Mouse (Mus musculus): ENCODE measurements around the gene Igsf21. TPM values are rescaled to one million over a fixed set of nuclear protein-coding genes. Genes with fewer than 3 reads are reported as not detected.

Igsf21 gene
- polyA plus RNA-seq, 1 experiment from 2014 or later = 109 TPM

DNA sequence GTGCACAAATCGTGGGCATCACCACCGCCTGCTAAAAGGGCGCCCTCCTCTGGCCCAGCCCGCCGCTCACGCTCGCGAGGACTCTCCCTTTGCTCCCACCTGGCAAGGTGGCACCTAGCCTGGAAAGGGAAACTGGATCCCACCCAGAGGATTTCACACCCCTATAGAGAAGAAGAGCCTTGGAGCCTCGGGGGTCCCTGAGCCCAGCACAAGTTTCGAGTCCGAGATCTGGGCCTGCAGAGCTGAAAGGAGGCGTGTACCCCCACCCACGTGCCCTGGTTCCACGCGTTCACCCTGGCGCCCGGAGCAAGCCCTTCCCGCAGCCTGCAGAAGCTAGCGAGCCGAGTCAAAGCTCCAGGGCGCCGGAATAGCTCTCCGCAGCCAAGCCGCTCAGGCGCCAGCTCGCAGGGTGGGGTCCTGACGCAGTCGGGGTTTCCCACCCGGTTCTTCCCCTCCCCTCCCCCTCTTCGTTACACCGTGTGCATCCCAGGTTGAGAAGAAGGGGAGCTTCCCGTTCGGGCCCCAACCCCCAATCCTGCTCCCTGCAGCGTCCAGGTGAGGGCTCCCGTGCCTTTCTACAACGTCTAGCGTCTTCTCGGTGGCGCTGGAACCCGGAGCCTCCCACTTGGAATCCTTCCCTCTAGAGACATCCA is 2.3 kb downstream of the Igsf21 start:
- 1% methylated on average over 38 of the region's 40 CpGs for WGBS
- Histone ChIP-seq H3K4me1 (ENCODE audit: control insufficient read depth, insufficient read depth, low read depth, low read length) (peaks cover 30% of the 10 kb centered on the region), H3K27ac (ENCODE audit: low read depth, low read length) (no peak overlapping the region; the same call in 1 of the 2 replicates)

DNA sequence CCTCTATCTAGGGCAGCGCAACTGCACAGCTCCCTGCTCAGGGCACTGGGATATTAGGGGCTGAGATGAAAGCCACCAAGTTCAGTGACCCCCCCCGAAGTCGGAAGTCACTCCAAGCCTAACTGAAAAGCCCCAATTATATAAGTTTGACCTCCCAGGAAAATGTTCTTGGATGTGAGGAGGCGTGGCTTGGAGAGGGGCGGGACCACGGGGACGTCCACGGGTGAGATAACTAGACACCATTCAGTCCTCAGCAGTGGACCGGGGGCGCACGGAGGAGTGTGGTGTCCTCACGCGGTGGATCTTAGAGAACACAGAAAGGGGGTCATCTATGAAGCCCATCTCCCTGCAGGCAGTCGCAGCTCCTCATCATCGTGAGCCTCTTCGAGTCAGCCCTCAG is 3.4 kb downstream of the Igsf21 start:
- Histone ChIP-seq H3K36me3 (ENCODE audit: control insufficient read depth, insufficient read depth, low read length) (no peaks in the 10 kb centered on the region), H3K4me3 (ENCODE audit: low read length) (peak overlapping the region; percentile 77), H3K4me2 (ENCODE audit: low read length) (peak overlapping the region; percentile 80), H3K9ac (ENCODE audit: low read depth, low read length) (no peak overlapping the region), H3K4me1 (ENCODE audit: control insufficient read depth, insufficient read depth, low read depth, low read length) (peaks cover 27% of the 10 kb centered on the region), H3K27me3 (replicated peaks; ENCODE audit: control insufficient read depth, insufficient read depth, low read length) (peaks cover 4% of the 10 kb centered on the region; the same call in 1 of the 2 replicates), H3K9me3 (ENCODE audit: control insufficient read depth, low read length) (no peaks in the 10 kb centered on the region), H3K27ac (ENCODE audit: low read depth, low read length) (no peak overlapping the region)
- no peak for ATAC-seq
- 17% methylated on average over 16 of the region's 16 CpGs for WGBS

More for the DNA sequence above, 2.3 kb downstream of the Igsf21 start:
- peaks cover 4% of the 10 kb centered on the region; the same call in 1 of the 2 replicates for H3K27me3 ChIP-seq (replicated peaks; ENCODE audit: control insufficient read depth, insufficient read depth, low read length)
- H3K9me3 ChIP-seq (ENCODE audit: control insufficient read depth, low read length) = no peaks in the 10 kb centered on the region
- H3K4me3 ChIP-seq (ENCODE audit: low read length) = peak overlapping the region; percentile 77
- H3K36me3 ChIP-seq (ENCODE audit: control insufficient read depth, insufficient read depth, low read length) = no peaks in the 10 kb centered on the region
- ATAC-seq = no peak
- H3K4me2 ChIP-seq (ENCODE audit: low read length) = peak overlapping the region; percentile 80
- peak overlapping the region; percentile 53 for H3K9ac ChIP-seq (ENCODE audit: low read depth, low read length)

DNA sequence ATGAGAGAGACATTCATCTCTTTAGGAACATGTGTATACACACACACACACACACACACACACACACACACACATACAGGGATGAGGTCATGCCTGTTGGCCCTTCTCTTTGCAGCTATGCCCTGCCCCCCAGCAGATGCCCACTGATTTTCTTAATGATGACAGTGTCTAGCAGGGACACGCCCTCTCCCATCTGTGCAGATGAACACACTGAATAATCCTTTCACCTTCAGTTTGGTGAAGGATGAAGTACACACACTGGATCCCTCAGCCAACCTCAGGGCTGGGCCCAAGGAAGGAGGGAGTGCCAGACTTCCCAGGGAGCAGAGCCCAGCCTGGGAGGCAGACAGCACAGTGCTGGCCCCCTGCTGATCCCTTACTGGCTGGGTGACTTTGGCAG is 4.3 kb downstream of the Igsf21 start:
- no peak overlapping the region for H3K4me3 ChIP-seq (ENCODE audit: low read length)
- H3K9ac ChIP-seq (ENCODE audit: low read depth, low read length) = no peak overlapping the region
- H3K4me2 ChIP-seq (ENCODE audit: low read length) = no peak overlapping the region
- H3K4me1 ChIP-seq (ENCODE audit: control insufficient read depth, insufficient read depth, low read depth, low read length) = peaks cover 32% of the 10 kb centered on the region
- 57% methylated on average over 1 of the region's 1 CpGs for WGBS
- no peaks in the 10 kb centered on the region for H3K36me3 ChIP-seq (ENCODE audit: control insufficient read depth, insufficient read depth, low read length)
- H3K9me3 ChIP-seq (ENCODE audit: control insufficient read depth, low read length) = no peaks in the 10 kb centered on the region
- H3K27ac ChIP-seq (ENCODE audit: low read depth, low read length) = no peak overlapping the region
- ATAC-seq = no peak
- peaks cover 2% of the 10 kb centered on the region; the same call in 1 of the 2 replicates for H3K27me3 ChIP-seq (replicated peaks; ENCODE audit: control insufficient read depth, insufficient read depth, low read length)

DNA sequence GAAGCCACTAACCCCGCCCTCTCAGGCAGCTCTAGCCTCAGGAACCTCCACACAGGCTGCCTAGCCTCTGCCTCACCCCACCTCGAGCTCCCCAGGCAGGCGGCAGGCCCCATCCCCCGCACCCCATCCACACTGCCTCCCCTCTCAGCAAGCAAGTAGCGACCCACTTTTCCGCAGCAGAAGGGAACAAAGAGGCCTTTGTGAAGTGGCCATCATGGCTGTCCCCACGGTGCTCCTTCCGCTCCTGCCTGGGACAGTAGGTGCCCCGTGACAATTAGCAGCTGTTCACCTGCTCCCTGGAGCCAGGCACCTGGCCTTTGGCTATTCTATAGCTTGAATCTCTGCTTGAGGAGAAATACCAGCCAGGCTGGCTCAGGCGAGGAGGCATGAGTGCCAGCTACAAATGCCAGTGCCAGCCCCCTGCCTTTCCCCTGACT is 9.3 kb downstream of the Igsf21 start:
- H3K4me1 ChIP-seq (ENCODE audit: control insufficient read depth, insufficient read depth, low read depth, low read length) = peaks cover 20% of the 10 kb centered on the region
- H3K4me3 ChIP-seq (ENCODE audit: low read length) = no peak overlapping the region
- peak; percentile 52; the same call in 1 of the 2 replicates for ATAC-seq
- no peak overlapping the region for H3K4me2 ChIP-seq (ENCODE audit: low read length)
- H3K27me3 ChIP-seq (replicated peaks; ENCODE audit: control insufficient read depth, insufficient read depth, low read length) = no peaks in the 10 kb centered on the region
- 17% methylated on average over 10 of the region's 10 CpGs for WGBS
- peak overlapping the region; percentile 36; the same call in 1 of the 2 replicates for H3K9ac ChIP-seq (ENCODE audit: low read depth, low read length)
- peak overlapping the region; percentile 20; the same call in 1 of the 2 replicates for H3K27ac ChIP-seq (ENCODE audit: low read depth, low read length)
- H3K9me3 ChIP-seq (ENCODE audit: control insufficient read depth, low read length) = no peaks in the 10 kb centered on the region
- H3K36me3 ChIP-seq (ENCODE audit: control insufficient read depth, insufficient read depth, low read length) = no peaks in the 10 kb centered on the region

DNA sequence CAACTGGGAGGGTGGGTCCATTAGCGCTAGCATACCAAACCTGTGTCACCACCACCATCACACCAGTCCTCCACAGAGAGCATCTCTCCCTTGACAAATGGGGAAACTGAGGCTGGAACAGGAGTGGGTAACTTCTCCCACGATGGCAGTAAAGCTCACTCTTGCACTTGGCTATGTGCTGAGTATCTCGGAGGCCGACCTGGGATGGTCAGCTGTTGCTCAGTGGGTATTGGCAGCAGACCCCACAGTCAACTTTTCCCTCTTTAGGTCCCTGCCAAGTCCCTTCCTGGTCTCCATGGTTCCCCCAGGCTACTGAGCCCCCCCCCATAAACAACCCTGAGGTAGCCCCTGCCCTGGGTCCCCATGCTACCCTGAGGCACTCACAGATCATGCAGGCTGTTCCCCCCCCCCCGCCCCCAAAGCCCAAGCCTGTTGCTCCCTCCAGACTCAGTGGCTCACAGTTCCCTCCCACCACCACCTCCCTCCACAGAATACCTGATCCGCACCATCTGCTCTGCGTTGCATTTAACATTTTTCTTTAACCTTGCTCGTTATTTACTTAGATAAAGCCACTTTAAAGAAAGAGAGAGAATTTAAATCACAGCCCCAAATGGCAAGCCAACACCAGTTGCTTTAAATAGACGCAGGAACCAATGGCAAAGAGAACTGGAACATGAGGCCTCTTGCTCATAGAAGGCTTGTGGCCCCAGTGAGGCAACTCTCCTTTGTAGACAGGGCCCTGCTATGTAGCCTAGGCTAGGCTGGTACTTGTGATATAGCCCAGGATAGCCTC is 11.0 kb downstream of the Igsf21 start:
- Histone ChIP-seq H3K4me1 (ENCODE audit: control insufficient read depth, insufficient read depth, low read depth, low read length) (peaks cover 19% of the 10 kb centered on the region), H3K27ac (ENCODE audit: low read depth, low read length) (no peak overlapping the region), H3K9me3 (ENCODE audit: control insufficient read depth, low read length) (no peaks in the 10 kb centered on the region), H3K4me2 (ENCODE audit: low read length) (no peak overlapping the region), H3K27me3 (replicated peaks; ENCODE audit: control insufficient read depth, insufficient read depth, low read length) (no peaks in the 10 kb centered on the region), H3K9ac (ENCODE audit: low read depth, low read length) (no peak overlapping the region), H3K4me3 (ENCODE audit: low read length) (no peak overlapping the region), H3K36me3 (ENCODE audit: control insufficient read depth, insufficient read depth, low read length) (no peaks in the 10 kb centered on the region)
- ATAC-seq = 0 out of 2 replicates have a peak, but pooled peaks have one; percentile 32
- WGBS = 58% methylated on average over 9 of the region's 9 CpGs

DNA sequence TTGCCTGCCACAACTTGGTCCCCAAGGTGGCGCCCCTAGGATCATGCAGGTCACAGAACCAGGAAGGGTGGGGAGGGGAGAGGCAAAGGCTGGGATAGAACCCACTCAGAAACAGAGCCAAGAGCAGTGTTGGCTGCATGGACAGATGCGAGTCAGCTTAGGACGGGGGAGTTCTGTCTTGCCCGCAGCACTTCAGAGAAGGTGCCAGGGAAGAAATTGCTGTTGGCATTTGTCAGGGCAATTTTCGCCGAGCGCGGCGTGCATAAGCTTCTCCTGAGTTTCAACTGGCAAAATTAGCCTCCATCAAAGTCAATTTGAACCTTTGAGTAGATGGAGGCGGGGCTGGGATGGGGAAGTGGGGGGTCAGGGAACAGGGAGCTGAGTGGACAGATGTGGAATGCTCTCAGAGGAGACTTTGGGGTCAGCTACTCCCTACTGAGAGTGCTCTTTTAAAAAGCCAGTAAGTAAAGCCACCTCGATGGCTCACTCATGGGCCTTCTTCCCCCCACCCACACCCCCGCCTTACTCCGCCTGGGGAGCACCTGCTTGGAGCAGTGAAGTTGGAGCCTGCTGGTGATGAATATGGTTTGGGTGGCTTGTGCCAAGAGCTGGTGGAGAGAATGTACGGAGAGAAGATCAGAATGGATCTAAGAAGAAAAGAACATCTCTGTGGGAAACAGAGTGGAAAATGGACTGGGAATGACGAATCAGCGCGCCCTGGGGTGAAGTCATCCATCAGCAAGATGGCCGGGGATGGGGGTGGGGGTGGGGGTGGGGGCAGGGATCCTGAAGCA is 12.0 kb downstream of the Igsf21 start:
- H3K4me3 ChIP-seq (ENCODE audit: low read length) = no peak overlapping the region
- H3K9me3 ChIP-seq (ENCODE audit: control insufficient read depth, low read length) = no peaks in the 10 kb centered on the region
- peaks cover 19% of the 10 kb centered on the region for H3K4me1 ChIP-seq (ENCODE audit: control insufficient read depth, insufficient read depth, low read depth, low read length)
- 54% methylated on average over 18 of the region's 18 CpGs for WGBS
- H3K9ac ChIP-seq (ENCODE audit: low read depth, low read length) = no peak overlapping the region
- no peaks in the 10 kb centered on the region for H3K36me3 ChIP-seq (ENCODE audit: control insufficient read depth, insufficient read depth, low read length)
- H3K27ac ChIP-seq (ENCODE audit: low read depth, low read length) = no peak overlapping the region
- ATAC-seq = no peak
- H3K4me2 ChIP-seq (ENCODE audit: low read length) = no peak overlapping the region
- H3K27me3 ChIP-seq (replicated peaks; ENCODE audit: control insufficient read depth, insufficient read depth, low read length) = no peaks in the 10 kb centered on the region; the same call in 1 of the 2 replicates

DNA sequence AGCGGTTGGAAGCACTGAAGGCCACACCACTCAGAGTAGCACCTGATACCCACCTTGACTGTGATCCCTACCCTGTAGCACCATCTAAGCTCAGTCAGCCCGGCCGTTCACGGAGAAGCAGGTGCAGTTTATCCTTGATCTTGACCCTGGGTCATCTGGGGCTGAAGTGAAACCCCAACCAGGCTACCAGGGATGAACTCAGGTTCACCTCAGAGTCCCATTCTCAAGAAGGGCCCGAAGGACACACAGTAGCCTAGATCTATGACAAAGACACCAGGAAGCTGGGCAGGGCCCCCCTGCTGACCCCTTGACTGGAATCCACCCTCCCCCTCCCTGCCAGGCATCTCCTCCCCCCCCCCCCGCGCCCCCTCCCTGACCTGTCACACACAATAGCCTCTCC is 18.7 kb downstream of the Igsf21 start:
- Histone ChIP-seq H3K4me1 (ENCODE audit: control insufficient read depth, insufficient read depth, low read depth, low read length) (peaks cover 13% of the 10 kb centered on the region), H3K27ac (ENCODE audit: low read depth, low read length) (no peak overlapping the region)

DNA sequence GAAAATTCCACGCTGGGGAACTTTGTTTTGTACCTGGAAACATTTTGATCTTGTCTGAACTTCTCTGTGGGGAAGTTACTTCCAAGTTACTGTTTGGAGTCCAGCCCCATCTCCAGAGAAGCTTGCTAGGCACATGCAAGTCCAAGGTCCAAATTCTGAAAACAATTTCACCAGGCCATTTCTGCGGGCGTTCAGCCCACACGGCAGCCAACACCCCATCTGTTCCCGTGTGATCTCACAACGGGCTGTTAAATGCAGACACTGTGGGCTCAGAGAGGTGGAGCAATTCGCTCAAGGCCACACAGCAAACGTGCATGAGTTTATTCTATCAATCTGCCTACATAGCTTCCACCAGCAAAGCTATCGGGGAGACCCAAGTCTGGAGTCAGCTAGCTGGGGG is 21.4 kb downstream of the Igsf21 start:
- ATAC-seq = no peak
- H3K27ac ChIP-seq (ENCODE audit: low read depth, low read length) = no peak overlapping the region
- H3K36me3 ChIP-seq (ENCODE audit: control insufficient read depth, insufficient read depth, low read length) = no peaks in the 10 kb centered on the region
- no peak overlapping the region for H3K4me3 ChIP-seq (ENCODE audit: low read length)
- no peaks in the 10 kb centered on the region; the same call in 1 of the 2 replicates for H3K27me3 ChIP-seq (replicated peaks; ENCODE audit: control insufficient read depth, insufficient read depth, low read length)
- no peak overlapping the region for H3K4me2 ChIP-seq (ENCODE audit: low read length)
- H3K9ac ChIP-seq (ENCODE audit: low read depth, low read length) = no peak overlapping the region
- WGBS = 65% methylated on average over 9 of the region's 9 CpGs
- H3K4me1 ChIP-seq (ENCODE audit: control insufficient read depth, insufficient read depth, low read depth, low read length) = peaks cover 26% of the 10 kb centered on the region
- H3K9me3 ChIP-seq (ENCODE audit: control insufficient read depth, low read length) = no peaks in the 10 kb centered on the region

More for the DNA sequence above, 18.7 kb downstream of the Igsf21 start:
- H3K4me2 ChIP-seq (ENCODE audit: low read length) = no peak overlapping the region
- no peak for ATAC-seq
- no peak overlapping the region for H3K9ac ChIP-seq (ENCODE audit: low read depth, low read length)
- WGBS = 68% methylated on average over 5 of the region's 7 CpGs
- no peaks in the 10 kb centered on the region for H3K36me3 ChIP-seq (ENCODE audit: control insufficient read depth, insufficient read depth, low read length)
- no peak overlapping the region for H3K4me3 ChIP-seq (ENCODE audit: low read length)
- H3K9me3 ChIP-seq (ENCODE audit: control insufficient read depth, low read length) = no peaks in the 10 kb centered on the region
- no peaks in the 10 kb centered on the region; the same call in 1 of the 2 replicates for H3K27me3 ChIP-seq (replicated peaks; ENCODE audit: control insufficient read depth, insufficient read depth, low read length)

All from hindbrain, embryonic 16.5 days (tissue).